Mouse (Mus musculus) forebrain, embryonic 11.5 days (tissue): Measurements from ENCODE around the gene Hvcn1. TPM values are rescaled to one million over a fixed set of nuclear protein-coding genes. Genes with fewer than 3 reads are reported as not detected.

Experiments
- ATAC-seq: fragments of 200-750 bp; cut with Nextera tagmentation; replicated peaks from 2 replicates; pipeline ENCODE4 v1.8.0; 2017; ENCODE audit warnings: moderate TSS enrichment; ENCODE audit not compliant: low FRiP score
- DNase-seq: peaks from one replicate; pipeline ENCODE4 v3.0.0-alpha.2; 2017; ENCODE audit warnings: low spot score
- H3K27ac ChIP-seq: fragments of 300-500 bp; sonication (generic); 2 replicates; pipeline ENCODE4 v1.5.1; 2014; ENCODE audit warnings: low read depth, low read length
- H3K27me3 ChIP-seq: fragments of 300-500 bp; sonication (generic); 2 replicates; pipeline ENCODE4 v1.6.1; 2014; ENCODE audit warnings: mild to moderate bottlenecking, low read length, mixed read lengths; ENCODE audit not compliant: control insufficient read depth, insufficient read depth
- H3K36me3 ChIP-seq: fragments of 300-500 bp; sonication (generic); 2 replicates; pipeline ENCODE4 v1.6.1; 2014; ENCODE audit warnings: mild to moderate bottlenecking, low read length, moderate library complexity, mixed read lengths; ENCODE audit not compliant: control insufficient read depth, insufficient read depth
- H3K4me1 ChIP-seq: fragments of 300-500 bp; sonication (generic); replicated peaks from 2 replicates; pipeline ENCODE4 v1.6.1; 2014; ENCODE audit warnings: low read length, mixed read lengths; ENCODE audit not compliant: control insufficient read depth, insufficient read depth
- H3K4me2 ChIP-seq: fragments of 300-500 bp; sonication (generic); 2 replicates; pipeline ENCODE4 v1.6.1; 2014; ENCODE audit warnings: low read depth, mild to moderate bottlenecking, low read length, moderate library complexity, mixed read lengths; ENCODE audit not compliant: severe bottlenecking
- H3K4me3 ChIP-seq: fragments of 300-500 bp; sonication (generic); 2 replicates; pipeline ENCODE4 v1.5.1; 2014; ENCODE audit warnings: low read depth, low read length
- H3K9ac ChIP-seq: fragments of 300-500 bp; sonication (generic); 2 replicates; pipeline ENCODE4 v1.6.1; 2014; ENCODE audit warnings: low read length
- H3K9me3 ChIP-seq: fragments of 300-500 bp; sonication (generic); 2 replicates; pipeline ENCODE4 v1.6.1; 2016; ENCODE audit warnings: low read length, mixed read lengths; ENCODE audit not compliant: control insufficient read depth
- WGBS: fragments of 180-500 bp; shearing (Covaris S2); extraction: QIAGEN DNeasy Blood & Tissue Kit; methylation state at CpG from one replicate; pipeline ENCODE4 v1.1.7; 2014; 5-methylcytosine and 5-hydroxymethylcytosine counted together
- polyA plus RNA-seq: library from polyadenylated mRNA; unstranded; fragments of >200 nt; fragmentation: Nextera tagmentation; extraction: Ambion mirVana; gene quantifications from 2 replicates; pipeline ENCODE4 v1.2.1, GENCODE M21; 2014

Gene Hvcn1
- polyA plus RNA-seq, 1 experiment from 2014 or later, result 11.1 TPM

DNA sequence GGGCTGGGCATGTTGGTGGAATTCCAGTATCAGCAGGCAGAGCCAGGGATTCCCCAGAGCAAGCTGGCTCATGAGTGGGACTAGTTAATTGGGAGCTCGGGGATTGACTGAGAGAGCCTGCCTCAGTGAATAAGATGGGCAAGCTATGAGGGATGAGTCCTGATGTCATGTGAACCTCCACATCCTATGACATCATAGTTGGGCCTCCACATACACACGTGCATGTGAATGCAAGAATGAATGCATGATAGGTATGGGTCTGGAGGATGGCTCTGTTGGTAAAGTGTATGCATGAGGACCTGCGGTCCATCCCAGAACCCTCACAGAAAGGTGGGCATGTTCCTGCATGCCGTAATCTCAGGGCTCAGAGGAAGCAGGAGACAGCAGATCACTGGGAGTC is 14.5 kb downstream of the Hvcn1 start:
- 95% methylated on average over 4 of the region's 4 CpGs for WGBS
- DNase-seq (no peak), ATAC-seq (no peak)
- H3K27ac ChIP-seq, result no peak overlapping the region
- H3K27me3 ChIP-seq, result no peaks in the 10 kb centered on the region
- H3K9ac ChIP-seq, result no peak overlapping the region
- no peak overlapping the region for H3K4me2 ChIP-seq
- no peak overlapping the region for H3K4me3 ChIP-seq
- no peaks in the 10 kb centered on the region; the same call in 1 of the 2 replicates for H3K36me3 ChIP-seq
- H3K4me1 ChIP-seq, result no peaks in the 10 kb centered on the region; the same call in 1 of the 2 replicates
- no peaks in the 10 kb centered on the region for H3K9me3 ChIP-seq

DNA sequence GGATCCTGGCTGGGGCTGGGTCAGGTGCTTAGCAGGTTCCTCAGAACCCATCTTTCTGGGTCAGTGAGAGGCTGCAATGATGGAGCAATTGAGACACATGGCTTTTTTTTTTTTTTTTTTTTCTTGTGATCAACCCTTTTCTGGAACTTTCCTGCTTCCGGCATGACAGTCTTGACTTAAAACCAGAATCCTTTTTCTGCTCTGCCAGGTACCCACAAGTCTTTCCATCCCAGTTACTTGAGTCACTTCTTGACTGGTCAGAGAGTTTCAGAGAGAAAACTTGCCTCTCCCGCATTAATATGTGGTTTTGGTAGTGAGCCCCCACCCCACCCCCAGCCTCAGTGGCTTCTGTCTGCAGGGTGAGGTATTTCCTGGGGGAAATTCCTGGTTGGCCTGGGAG is 17.7 kb downstream of the Hvcn1 start:
- Histone ChIP-seq H3K27ac (no peak overlapping the region), H3K9ac (no peak overlapping the region), H3K4me3 (no peak overlapping the region), H3K9me3 (0 out of 2 replicates have a peak, but pooled peaks cover 3% of the 10 kb centered on the region), H3K36me3 (no peaks in the 10 kb centered on the region; the same call in 1 of the 2 replicates), H3K4me2 (no peak overlapping the region), H3K27me3 (no peaks in the 10 kb centered on the region), H3K4me1 (no peaks in the 10 kb centered on the region; the same call in 1 of the 2 replicates)
- ATAC-seq (no peak), DNase-seq (no peak)
- WGBS, result 93% methylated on average over 2 of the region's 2 CpGs

DNA sequence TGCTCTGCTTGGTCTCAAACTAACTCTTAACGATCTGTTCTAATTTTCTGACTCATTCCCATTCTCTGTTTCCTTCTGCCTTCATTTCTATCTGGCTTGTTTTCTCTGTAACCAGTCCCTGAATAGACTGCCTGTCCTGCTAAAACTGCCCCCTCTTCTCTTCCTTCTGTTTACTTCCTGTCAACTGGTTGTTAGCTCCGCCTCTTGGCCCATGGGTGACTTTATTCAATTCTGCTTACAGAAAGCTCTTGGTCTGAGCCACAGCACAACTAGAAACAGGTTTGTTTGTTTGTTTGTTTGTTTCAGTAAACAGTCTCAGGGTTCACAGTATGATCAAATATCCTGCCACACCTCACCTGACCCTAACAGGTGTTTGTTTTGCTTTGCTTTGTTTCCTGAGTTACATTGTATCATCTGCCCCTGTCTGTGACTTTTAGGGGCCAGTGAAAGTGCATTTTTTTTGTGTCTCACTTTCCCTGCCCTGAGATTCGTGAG is 21.7 kb downstream of the Hvcn1 start:
- Histone ChIP-seq H3K4me3 (no peak overlapping the region), H3K27ac (no peak overlapping the region), H3K27me3 (no peaks in the 10 kb centered on the region), H3K4me2 (no peak overlapping the region), H3K36me3 (no peaks in the 10 kb centered on the region), H3K9ac (no peak overlapping the region), H3K9me3 (0 out of 2 replicates have a peak, but pooled peaks cover 3% of the 10 kb centered on the region), H3K4me1 (no peaks in the 10 kb centered on the region)
- WGBS, result 81% methylated on average over 3 of the region's 3 CpGs
- ATAC-seq (no peak), DNase-seq (no peak)

DNA sequence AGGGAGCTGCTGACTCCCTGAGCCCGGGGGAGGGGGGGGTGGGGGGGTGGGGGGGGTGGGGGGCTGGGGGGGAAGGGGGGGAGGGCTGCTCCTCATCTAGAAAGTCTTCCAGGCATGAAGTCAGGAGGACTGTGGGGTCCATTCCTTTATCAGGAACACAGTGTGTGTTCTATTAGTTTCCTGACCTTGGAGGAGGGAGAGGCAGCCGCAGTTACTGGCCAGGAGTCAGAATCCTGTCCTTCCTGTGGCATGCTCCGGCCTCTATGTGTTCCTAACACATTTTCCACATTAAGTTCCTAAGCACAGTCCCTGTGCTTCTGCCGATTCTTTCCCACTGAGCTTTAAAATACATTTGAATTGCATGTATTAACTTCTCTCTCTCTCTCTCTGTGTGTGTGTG is 22.2 kb downstream of the Hvcn1 start:
- Histone ChIP-seq H3K27me3 (no peaks in the 10 kb centered on the region), H3K4me1 (no peaks in the 10 kb centered on the region), H3K9ac (no peak overlapping the region), H3K4me3 (no peak overlapping the region), H3K4me2 (no peak overlapping the region), H3K9me3 (0 out of 2 replicates have a peak, but pooled peaks cover 3% of the 10 kb centered on the region), H3K27ac (no peak overlapping the region), H3K36me3 (no peaks in the 10 kb centered on the region)
- DNase-seq, result no peak
- ATAC-seq, result no peak
- 75% methylated on average over 3 of the region's 4 CpGs for WGBS

DNA sequence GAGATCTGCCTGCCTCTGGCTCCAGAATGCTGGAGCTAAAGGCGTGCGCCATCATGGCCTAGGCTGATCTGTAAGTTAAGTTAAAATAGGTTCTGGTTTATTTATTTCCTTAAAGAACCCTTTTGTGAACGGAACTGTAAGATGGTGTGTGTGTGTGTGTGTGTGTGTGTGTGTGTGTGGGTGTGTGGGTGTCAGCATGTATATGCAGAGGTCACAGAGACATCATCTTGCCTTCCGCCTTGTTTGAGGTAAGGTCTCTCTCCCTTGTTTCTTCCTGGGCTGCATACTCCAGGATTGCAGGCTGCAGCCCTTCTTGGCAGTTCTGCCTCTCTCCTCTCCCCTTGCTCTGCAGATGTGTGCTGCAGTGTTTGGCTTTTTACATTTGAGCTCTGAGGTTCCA is 24.2 kb downstream of the Hvcn1 start:
- Histone ChIP-seq H3K27ac (no peak overlapping the region), H3K36me3 (no peaks in the 10 kb centered on the region), H3K9me3 (0 out of 2 replicates have a peak, but pooled peaks cover 3% of the 10 kb centered on the region), H3K4me3 (no peak overlapping the region), H3K27me3 (no peaks in the 10 kb centered on the region), H3K4me2 (no peak overlapping the region), H3K9ac (no peak overlapping the region), H3K4me1 (no peaks in the 10 kb centered on the region)
- ATAC-seq, result no peak
- DNase-seq, result no peak
- 96% methylated on average over 4 of the region's 4 CpGs for WGBS

DNA sequence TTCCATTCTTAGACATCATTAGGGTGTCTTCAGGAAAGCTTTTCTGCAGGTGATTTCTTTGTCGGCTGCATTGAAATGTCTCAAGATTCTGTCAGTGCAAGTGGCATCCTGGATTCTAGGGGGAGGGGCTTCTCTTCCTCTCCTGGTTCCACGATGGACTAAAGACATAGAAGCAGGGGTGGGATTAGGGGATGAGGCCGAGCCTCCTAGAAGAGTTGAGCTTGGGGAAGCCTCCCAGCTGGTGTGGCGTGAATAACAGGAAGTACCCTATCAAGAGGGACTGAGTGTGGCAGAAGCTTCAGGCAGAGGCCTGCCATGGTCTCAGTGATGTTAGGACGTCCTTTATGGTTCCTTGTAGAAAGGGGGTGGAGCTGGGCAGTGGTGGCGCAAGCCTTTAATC is 24.8 kb downstream of the Hvcn1 start:
- ATAC-seq (no peak), DNase-seq (no peak)
- Histone ChIP-seq H3K4me1 (no peaks in the 10 kb centered on the region), H3K36me3 (no peaks in the 10 kb centered on the region), H3K27me3 (no peaks in the 10 kb centered on the region), H3K9me3 (0 out of 2 replicates have a peak, but pooled peaks cover 3% of the 10 kb centered on the region), H3K27ac (no peak overlapping the region), H3K4me3 (no peak overlapping the region), H3K9ac (no peak overlapping the region), H3K4me2 (no peak overlapping the region)
- WGBS, result 75% methylated on average over 6 of the region's 6 CpGs

DNA sequence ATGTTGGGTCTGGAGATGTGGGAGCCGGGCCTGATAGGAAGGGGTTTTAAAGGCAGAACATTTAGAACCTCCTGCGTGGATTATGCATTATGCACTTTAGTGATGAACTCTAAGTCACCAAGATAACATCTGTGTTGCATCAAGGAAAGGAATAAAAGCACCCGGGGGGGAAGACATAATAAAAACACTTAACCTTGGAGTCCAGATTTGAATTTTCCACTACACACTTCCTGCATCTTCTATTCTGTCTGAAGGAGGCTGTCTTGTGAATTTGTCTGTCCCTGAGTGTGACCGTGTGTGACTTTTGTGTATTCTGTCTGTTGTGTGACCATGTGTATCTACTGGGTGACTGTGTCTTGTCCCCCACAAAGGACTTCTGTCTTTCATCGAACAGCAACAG is 25.4 kb downstream of the Hvcn1 start:
- 0 out of 2 replicates have a peak, but pooled peaks cover 3% of the 10 kb centered on the region for H3K9me3 ChIP-seq

DNA sequence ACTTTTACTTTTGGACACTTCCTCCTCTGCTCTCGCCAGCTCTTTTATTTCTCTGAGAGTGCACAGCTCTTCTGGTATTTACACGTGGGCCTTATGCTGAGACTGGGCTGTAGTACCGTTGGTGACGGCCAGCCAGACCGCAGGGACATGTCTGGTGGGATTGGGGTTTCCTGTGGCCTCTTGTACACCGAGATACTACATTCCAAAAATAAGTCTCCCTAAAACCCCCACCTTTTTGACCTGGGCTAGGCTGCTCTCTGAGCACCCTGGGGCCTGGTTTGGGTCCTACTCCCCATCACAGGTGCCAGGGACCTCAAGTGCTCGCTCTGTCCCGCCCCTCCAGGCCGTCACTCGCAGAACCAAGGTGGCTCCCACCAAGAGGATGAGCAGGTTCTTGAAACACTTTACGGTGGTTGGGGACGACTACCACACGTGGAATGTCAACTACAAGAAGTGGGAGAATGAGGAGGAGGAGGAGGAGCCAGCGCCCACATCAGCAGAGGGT is 26.5 kb downstream of the Hvcn1 start:
- H3K27ac ChIP-seq, result no peak overlapping the region
- H3K4me3 ChIP-seq, result no peak overlapping the region
- H3K4me1 ChIP-seq, result no peaks in the 10 kb centered on the region
- DNase-seq (no peak), ATAC-seq (no peak)
- WGBS, result 92% methylated on average over 14 of the region's 14 CpGs
- no peak overlapping the region for H3K9ac ChIP-seq
- no peaks in the 10 kb centered on the region for H3K36me3 ChIP-seq
- no peaks in the 10 kb centered on the region for H3K9me3 ChIP-seq
- H3K27me3 ChIP-seq, result no peaks in the 10 kb centered on the region
- no peak overlapping the region for H3K4me2 ChIP-seq

More for the DNA sequence above, 25.4 kb downstream of the Hvcn1 start:
- ATAC-seq, result no peak
- WGBS, result 88% methylated on average over 5 of the region's 5 CpGs
- no peaks in the 10 kb centered on the region for H3K36me3 ChIP-seq
- no peak for DNase-seq
- H3K4me2 ChIP-seq, result no peak overlapping the region
- no peaks in the 10 kb centered on the region for H3K27me3 ChIP-seq
- no peaks in the 10 kb centered on the region for H3K4me1 ChIP-seq
- no peak overlapping the region for H3K4me3 ChIP-seq
- no peak overlapping the region for H3K27ac ChIP-seq
- no peak overlapping the region for H3K9ac ChIP-seq

DNA sequence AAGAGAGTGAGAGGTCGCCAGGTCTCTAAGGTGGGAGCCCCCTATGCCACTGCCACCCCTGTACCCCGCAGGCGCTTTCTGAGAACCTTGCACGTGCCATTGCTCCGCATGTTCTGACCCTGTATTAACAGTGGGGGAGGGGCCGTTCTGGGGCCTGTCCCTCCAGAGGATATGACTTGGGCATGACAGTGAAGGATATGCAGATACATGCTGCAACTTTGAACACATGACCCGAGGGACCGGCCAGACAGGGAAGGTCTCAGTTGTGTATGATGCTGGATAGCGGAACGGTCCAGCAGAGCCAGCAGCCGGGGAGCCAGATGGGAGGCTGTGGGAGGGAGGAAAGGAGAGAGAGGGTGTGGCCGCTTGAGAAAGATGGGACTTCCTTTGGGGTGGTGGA is 27.1 kb downstream of the Hvcn1 start:
- 95% methylated on average over 12 of the region's 12 CpGs for WGBS
- Histone ChIP-seq H3K4me1 (no peaks in the 10 kb centered on the region), H3K9me3 (no peaks in the 10 kb centered on the region), H3K9ac (no peak overlapping the region), H3K4me2 (no peak overlapping the region), H3K4me3 (no peak overlapping the region), H3K27ac (no peak overlapping the region), H3K27me3 (no peaks in the 10 kb centered on the region), H3K36me3 (no peaks in the 10 kb centered on the region)
- DNase-seq (no peak), ATAC-seq (no peak)
